Mouse (Mus musculus) heart, postnatal 0 days (tissue): ENCODE data around the gene Acaca.

Experiments used
- CTCF ChIP-seq: IDR thresholded peaks from 2 replicates; pipeline ENCODE4 v1.5.1; 2016; ENCODE audit warnings: antibody characterized with exemption, control low read depth, low read depth
- EP300 ChIP-seq: IDR thresholded peaks from 2 replicates; pipeline ENCODE4 v1.6.1; 2016; ENCODE audit warnings: antibody characterized with exemption, low read depth

- TF ChIP-seq CTCF (no peak), EP300 (no peak)
Observed at GRCm38 (mm10) chr11:84188530-84188929, 59.1 kb downstream of the Acaca start.
